Mouse (Mus musculus): ENCODE measurements around the gene Msantd2. TPM values are rescaled to one million over a fixed set of nuclear protein-coding genes. Genes with fewer than 3 reads are reported as not detected.

The Msantd2 gene
- total and polyA plus RNA-seq, 2 experiments: 10.3 to 16.2 TPM

- Histone ChIP-seq H3K4me3 (ENCODE audit: insufficient read depth, low read depth, low read length) (no peak overlapping the region), H3K79me2 (ENCODE audit: control insufficient read depth, insufficient read depth, low read length) (peaks cover 3% of the 10 kb centered on the region; the same call in 1 of the 2 replicates), H3K9ac (ENCODE audit: low read depth, low read length) (no peak overlapping the region), H3K27me3 (ENCODE audit: control insufficient read depth, insufficient read depth, low read length) (no peaks in the 10 kb centered on the region), H3K36me3 (ENCODE audit: control insufficient read depth, insufficient read depth, low read length) (no peaks in the 10 kb centered on the region), H3K27ac (replicated peaks; ENCODE audit: insufficient read depth, low read depth, low read length) (no peak overlapping the region), H3K4me1 (ENCODE audit: control insufficient read depth, insufficient read depth, low read length) (no peaks in the 10 kb centered on the region)
- DNase-seq (ENCODE audit: extremely low read depth, low read depth, low spot score): no peak
- TF ChIP-seq POLR2A (IDR thresholded peaks at IDR 0.05; ENCODE audit: extremely low read depth, insufficient read depth, low read length) (no peak), CTCF (IDR thresholded peaks at IDR 0.05; ENCODE audit: low read depth, low read length) (peak; percentile 16; the same call in 1 of the 2 replicates)
- 85% methylated on average over 2 of the region's 2 CpGs for WGBS
Measured at GRCm38 (mm10) chr9:37512097-37512496, 23.0 kb downstream of the Msantd2 start.

DNA sequence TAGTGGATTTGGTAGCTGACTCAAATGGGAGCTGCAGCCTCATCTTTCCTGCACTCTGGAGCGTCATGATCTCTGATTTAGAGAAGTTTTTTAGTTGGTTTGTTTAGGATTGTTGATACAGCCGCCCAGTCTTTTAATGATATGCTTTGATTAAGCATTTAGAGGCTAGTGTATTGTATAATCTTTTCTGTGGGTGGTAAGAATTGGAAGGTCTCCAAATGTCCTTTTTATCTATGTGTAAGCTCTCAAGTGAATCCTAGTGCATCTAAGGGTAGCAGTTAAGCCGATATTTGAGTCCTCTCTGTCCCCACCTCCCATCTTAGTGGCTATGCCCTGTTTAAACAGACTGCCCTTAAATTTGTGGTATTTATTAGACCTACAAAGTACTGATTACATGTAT lies 25.3 kb downstream of the Msantd2 start:
- DNase-seq (ENCODE audit: extremely low read depth, low read depth, low spot score): no peak
- Histone ChIP-seq H3K4me3 (ENCODE audit: insufficient read depth, low read depth, low read length) (no peak overlapping the region), H3K27me3 (ENCODE audit: control insufficient read depth, insufficient read depth, low read length) (no peaks in the 10 kb centered on the region), H3K4me1 (ENCODE audit: control insufficient read depth, insufficient read depth, low read length) (no peaks in the 10 kb centered on the region), H3K36me3 (ENCODE audit: control insufficient read depth, insufficient read depth, low read length) (no peaks in the 10 kb centered on the region; the same call in 1 of the 2 replicates), H3K9ac (ENCODE audit: low read depth, low read length) (no peak overlapping the region), H3K27ac (replicated peaks; ENCODE audit: insufficient read depth, low read depth, low read length) (no peak overlapping the region), H3K79me2 (ENCODE audit: control insufficient read depth, insufficient read depth, low read length) (no peaks in the 10 kb centered on the region; the same call in 1 of the 2 replicates)
- WGBS: 77% methylated on average over 3 of the region's 3 CpGs
- TF ChIP-seq POLR2A (IDR thresholded peaks at IDR 0.05; ENCODE audit: extremely low read depth, insufficient read depth, low read length): no peak
- no peak for TF ChIP-seq CTCF (IDR thresholded peaks at IDR 0.05; ENCODE audit: low read depth, low read length)

GRCm38 (mm10) chr9:37517467-37517866 lies 28.3 kb downstream of the Msantd2 start:
- Histone ChIP-seq H3K4me3 (ENCODE audit: insufficient read depth, low read depth, low read length) (no peak overlapping the region), H3K36me3 (ENCODE audit: control insufficient read depth, insufficient read depth, low read length) (peaks cover 10% of the 10 kb centered on the region), H3K79me2 (ENCODE audit: control insufficient read depth, insufficient read depth, low read length) (no peaks in the 10 kb centered on the region; the same call in 1 of the 2 replicates), H3K4me1 (ENCODE audit: control insufficient read depth, insufficient read depth, low read length) (no peaks in the 10 kb centered on the region), H3K9ac (ENCODE audit: low read depth, low read length) (no peak overlapping the region), H3K27ac (replicated peaks; ENCODE audit: insufficient read depth, low read depth, low read length) (no peak overlapping the region), H3K27me3 (ENCODE audit: control insufficient read depth, insufficient read depth, low read length) (no peaks in the 10 kb centered on the region)
- no peak for TF ChIP-seq POLR2A (IDR thresholded peaks at IDR 0.05; ENCODE audit: extremely low read depth, insufficient read depth, low read length)
- no peak for TF ChIP-seq CTCF (IDR thresholded peaks at IDR 0.05; ENCODE audit: low read depth, low read length)
- DNase-seq (ENCODE audit: extremely low read depth, low read depth, low spot score): no peak
- WGBS: 63% methylated on average over 1 of the region's 1 CpGs

DNA sequence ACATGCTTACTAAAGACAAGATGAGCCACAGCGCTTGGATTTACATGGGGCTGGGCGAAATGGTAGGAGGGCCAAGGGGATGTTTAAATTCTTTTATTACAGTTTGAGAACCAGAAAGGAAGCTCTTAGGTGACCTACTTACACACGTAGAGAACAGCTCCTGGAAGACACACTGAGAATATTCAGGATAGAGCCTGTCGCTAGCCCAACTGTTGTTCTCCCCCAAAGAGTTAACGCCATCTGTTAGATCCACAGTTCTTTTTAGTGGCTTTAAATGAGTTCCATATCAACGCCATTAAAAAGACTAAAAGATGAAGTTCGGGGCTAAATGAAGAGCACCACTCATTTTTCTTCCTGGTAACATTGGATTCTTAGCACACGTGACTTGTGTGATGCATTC lies 29.9 kb downstream of the Msantd2 start:
- H3K27ac ChIP-seq (replicated peaks; ENCODE audit: insufficient read depth, low read depth, low read length): no peak overlapping the region
- no peaks in the 10 kb centered on the region for H3K79me2 ChIP-seq (ENCODE audit: control insufficient read depth, insufficient read depth, low read length)
- no peaks in the 10 kb centered on the region for H3K4me1 ChIP-seq (ENCODE audit: control insufficient read depth, insufficient read depth, low read length)
- no peaks in the 10 kb centered on the region for H3K27me3 ChIP-seq (ENCODE audit: control insufficient read depth, insufficient read depth, low read length)
- H3K36me3 ChIP-seq (ENCODE audit: control insufficient read depth, insufficient read depth, low read length): peaks cover 18% of the 10 kb centered on the region
- no peak overlapping the region for H3K9ac ChIP-seq (ENCODE audit: low read depth, low read length)
- TF ChIP-seq POLR2A (IDR thresholded peaks at IDR 0.05; ENCODE audit: extremely low read depth, insufficient read depth, low read length) (no peak), CTCF (IDR thresholded peaks at IDR 0.05; ENCODE audit: low read depth, low read length) (no peak)
- DNase-seq (ENCODE audit: extremely low read depth, low read depth, low spot score): no peak
- WGBS: 98% methylated on average over 8 of the region's 8 CpGs
- no peak overlapping the region for H3K4me3 ChIP-seq (ENCODE audit: insufficient read depth, low read depth, low read length)

- TF ChIP-seq POLR2A (IDR thresholded peaks at IDR 0.05; ENCODE audit: extremely low read depth, insufficient read depth, low read length) (no peak), CTCF (IDR thresholded peaks at IDR 0.05; ENCODE audit: low read depth, low read length) (no peak)
- DNase-seq (ENCODE audit: extremely low read depth, low read depth, low spot score): no peak
Measured at GRCm38 (mm10) chr9:37519995-37520394, 30.9 kb downstream of the Msantd2 start.

GRCm38 (mm10) chr9:37525461-37525860 lies 36.3 kb downstream of the Msantd2 start:
- H3K9ac ChIP-seq (ENCODE audit: low read depth, low read length): no peak overlapping the region
- TF ChIP-seq POLR2A (IDR thresholded peaks at IDR 0.05; ENCODE audit: extremely low read depth, insufficient read depth, low read length) (no peak), CTCF (IDR thresholded peaks at IDR 0.05; ENCODE audit: low read depth, low read length) (no peak)
- DNase-seq (ENCODE audit: extremely low read depth, low read depth, low spot score): no peak
- no peaks in the 10 kb centered on the region for H3K27me3 ChIP-seq (ENCODE audit: control insufficient read depth, insufficient read depth, low read length)
- whole genome bisulfite sequencing: 62% methylated on average over 2 of the region's 2 CpGs
- no peaks in the 10 kb centered on the region for H3K4me1 ChIP-seq (ENCODE audit: control insufficient read depth, insufficient read depth, low read length)
- H3K79me2 ChIP-seq (ENCODE audit: control insufficient read depth, insufficient read depth, low read length): no peaks in the 10 kb centered on the region
- peaks cover 10% of the 10 kb centered on the region for H3K36me3 ChIP-seq (ENCODE audit: control insufficient read depth, insufficient read depth, low read length)
- no peak overlapping the region for H3K4me3 ChIP-seq (ENCODE audit: insufficient read depth, low read depth, low read length)
- no peak overlapping the region for H3K27ac ChIP-seq (replicated peaks; ENCODE audit: insufficient read depth, low read depth, low read length)

More at GRCm38 (mm10) chr9:37519995-37520394, 30.9 kb downstream of the Msantd2 start:
- Histone ChIP-seq H3K9ac (ENCODE audit: low read depth, low read length) (no peak overlapping the region), H3K79me2 (ENCODE audit: control insufficient read depth, insufficient read depth, low read length) (no peaks in the 10 kb centered on the region), H3K4me3 (ENCODE audit: insufficient read depth, low read depth, low read length) (no peak overlapping the region), H3K27ac (replicated peaks; ENCODE audit: insufficient read depth, low read depth, low read length) (no peak overlapping the region), H3K4me1 (ENCODE audit: control insufficient read depth, insufficient read depth, low read length) (no peaks in the 10 kb centered on the region), H3K27me3 (ENCODE audit: control insufficient read depth, insufficient read depth, low read length) (no peaks in the 10 kb centered on the region), H3K36me3 (ENCODE audit: control insufficient read depth, insufficient read depth, low read length) (peaks cover 18% of the 10 kb centered on the region)
- 66% methylated on average over 2 of the region's 2 CpGs for WGBS

Measured in liver, adult 2 months (tissue).